In the genomic region with DNA sequence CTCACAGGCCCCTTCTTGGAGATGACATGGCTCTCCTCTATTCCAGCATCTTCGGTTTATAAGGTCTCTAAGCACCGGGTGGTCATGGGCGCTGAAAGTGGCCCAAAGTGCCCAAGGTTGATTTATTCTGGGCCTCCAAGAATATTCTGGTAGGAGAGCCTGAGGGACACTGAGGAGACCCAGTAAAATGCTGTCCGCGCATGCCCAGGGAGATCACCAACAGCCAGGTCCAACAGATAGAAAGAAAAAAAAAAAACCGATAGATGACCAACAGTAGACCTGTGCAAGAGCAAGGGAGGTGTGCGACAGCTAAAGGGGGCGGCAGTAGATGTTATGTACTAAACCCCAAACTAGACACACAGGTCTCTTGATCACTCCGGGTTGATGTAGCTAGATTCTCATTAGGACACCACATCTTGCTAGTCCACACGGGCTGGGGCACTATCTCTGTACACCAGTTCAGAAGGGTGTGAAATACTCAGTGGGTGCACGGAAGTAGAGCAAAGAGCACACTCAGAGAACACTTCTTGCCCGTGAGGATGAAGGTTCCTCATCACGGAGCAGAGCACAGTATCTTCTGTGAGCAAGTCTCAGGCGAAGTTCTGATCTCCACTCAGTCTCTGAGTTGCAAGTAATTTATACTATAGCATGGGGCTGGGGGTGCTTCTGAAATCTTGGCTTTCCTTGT, we compare ENCODE assay signal across 20 mouse cellular contexts. TPM values are rescaled to one million over a fixed set of nuclear protein-coding genes. Genes with fewer than 3 reads are reported as not detected.
"Had no signal": no experiment of that assay in that cellular context is flagged by ENCODE, and none has a peak within 500 bp of the region (broad histone marks: within the 10 kb centered on the region; RNA-seq: fewer than 3 reads in every experiment).

No protein-coding gene starts in this region.

- H3K4me2 ChIP-seq: kidney, embryonic 15.5 days; limb, embryonic 15.5 days; liver, embryonic 13.5 days; lung, embryonic 15.5 days; midbrain, embryonic 12.5 days had no signal

- DNase-seq: kidney, adult 2 months; kidney, postnatal 14 days; liver, embryonic 13.5 days; liver, postnatal 0 days; lung, postnatal 14 days; right cerebral cortex, adult 18-20 months; right cerebral cortex, postnatal 25 days had no signal

- ATAC-seq: intestine, embryonic 16.5 days; liver, postnatal 0 days had no signal

- H3K9ac ChIP-seq: kidney, embryonic 15.5 days; limb, embryonic 15.5 days; liver, embryonic 13.5 days; liver, postnatal 0 days; lung, embryonic 15.5 days; midbrain, embryonic 12.5 days; neural tube, embryonic 13.5 days had no signal

- H3K9me3 ChIP-seq: kidney, embryonic 15.5 days; limb, embryonic 15.5 days; liver, embryonic 13.5 days; lung, embryonic 15.5 days; midbrain, embryonic 12.5 days; neural tube, embryonic 13.5 days had no signal

- H3K27ac ChIP-seq: kidney, embryonic 15.5 days; left cerebral cortex, adult 2 months; limb, embryonic 15.5 days; liver, embryonic 13.5 days; lung, embryonic 15.5 days; macrophage; midbrain, embryonic 12.5 days; neural tube, embryonic 13.5 days had no signal

- H3K4me3 ChIP-seq: kidney, embryonic 15.5 days; left cerebral cortex, adult 2 months; liver, embryonic 13.5 days; lung, embryonic 15.5 days; megakaryocyte, embryonic 14.5 days; midbrain, embryonic 12.5 days; neural tube, embryonic 13.5 days had no signal

- H3K36me3 ChIP-seq: kidney, embryonic 15.5 days; limb, embryonic 15.5 days; liver, embryonic 13.5 days; lung, embryonic 15.5 days; midbrain, embryonic 12.5 days; neural tube, embryonic 13.5 days had no signal

RNA-seq across cellular contexts. Expression of a gene that starts 2.0 kb away (rescaled TPM):
- total RNA-seq: layer of hippocampus, postnatal 25 days; left cerebral cortex, adult 2 months; left cerebral cortex, postnatal 25 days; midbrain, postnatal 0 days had no signal
- polyA plus RNA-seq: intestine, embryonic 16.5 days; kidney, adult 2 months; macrophage; midbrain, postnatal 0 days; small intestine, adult 2 months had no signal
